Mouse (Mus musculus): ENCODE measurements at regions not wholly inside any gene's neighbourhood (a gene's known extent, or its start where the extent isn't known, plus 50 kb on each side); places are given as distances from the start of the nearest gene placed in this dataset.

DNA sequence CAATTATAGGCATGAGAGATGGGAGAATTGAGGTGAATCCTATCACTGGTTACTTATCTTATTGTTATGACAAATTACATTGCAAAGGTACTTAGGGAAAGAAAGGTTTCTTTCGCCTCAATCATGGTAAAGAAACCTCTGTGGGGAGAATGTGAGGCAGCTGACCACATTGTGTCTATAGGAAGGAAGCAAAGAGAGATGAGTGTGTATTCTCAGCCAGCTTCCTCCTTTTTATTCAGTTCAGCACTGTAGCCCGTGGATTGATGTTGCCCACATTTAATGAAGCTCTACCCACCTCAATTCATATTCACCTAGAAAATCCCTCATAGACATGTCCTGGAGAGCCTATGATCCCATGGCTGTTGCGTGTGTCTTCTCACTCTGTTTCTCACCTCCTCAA is 406.2 kb downstream of the Atp6ap1l start:
- no peak for DNase-seq
- intact Hi-C loops (cut with DNase I) = no loop called here

DNA sequence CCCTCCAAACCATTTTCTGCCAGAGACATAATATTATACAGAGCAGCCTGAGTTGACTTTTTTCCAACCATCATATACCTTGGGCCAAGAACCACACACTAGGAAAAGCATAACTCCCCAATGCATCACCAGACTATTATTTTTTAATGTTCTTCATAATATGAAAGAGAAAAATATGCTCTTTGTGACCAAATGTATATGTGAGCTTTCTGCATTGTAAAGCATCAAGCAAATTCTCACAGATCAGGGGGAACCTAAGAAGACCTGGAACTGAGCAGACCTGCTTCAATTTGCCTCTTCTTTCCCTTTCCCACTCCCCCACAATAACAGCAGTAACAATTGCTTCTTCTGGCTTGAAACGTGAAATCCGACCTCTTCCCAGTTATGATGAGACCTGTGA is 407.6 kb downstream of the Atp6ap1l start:
- intact Hi-C loops (cut with DNase I) = no loop called here
- DNase-seq = no peak

DNA sequence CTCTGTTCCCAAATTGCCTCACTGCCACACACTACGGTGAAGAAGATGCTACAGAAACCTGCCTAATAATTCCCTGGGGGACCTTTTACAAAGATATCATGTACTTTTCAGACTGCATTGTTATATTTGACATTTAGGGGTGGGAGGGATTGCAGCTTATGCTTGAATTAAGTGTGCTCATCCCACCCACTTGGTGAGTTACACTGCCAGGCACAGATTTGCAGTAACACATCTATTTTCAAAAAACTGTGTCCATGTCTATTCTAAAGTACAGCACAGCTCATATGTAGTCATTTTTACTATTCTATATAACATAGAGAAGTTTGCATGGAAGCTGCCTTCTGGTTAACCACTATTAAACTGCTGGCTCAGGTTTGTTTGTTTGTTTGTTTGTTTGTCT is 404.3 kb upstream of the Xrcc4 start:
- intact Hi-C loops (cut with DNase I) = no loop called here
- DNase-seq = no peak

DNA sequence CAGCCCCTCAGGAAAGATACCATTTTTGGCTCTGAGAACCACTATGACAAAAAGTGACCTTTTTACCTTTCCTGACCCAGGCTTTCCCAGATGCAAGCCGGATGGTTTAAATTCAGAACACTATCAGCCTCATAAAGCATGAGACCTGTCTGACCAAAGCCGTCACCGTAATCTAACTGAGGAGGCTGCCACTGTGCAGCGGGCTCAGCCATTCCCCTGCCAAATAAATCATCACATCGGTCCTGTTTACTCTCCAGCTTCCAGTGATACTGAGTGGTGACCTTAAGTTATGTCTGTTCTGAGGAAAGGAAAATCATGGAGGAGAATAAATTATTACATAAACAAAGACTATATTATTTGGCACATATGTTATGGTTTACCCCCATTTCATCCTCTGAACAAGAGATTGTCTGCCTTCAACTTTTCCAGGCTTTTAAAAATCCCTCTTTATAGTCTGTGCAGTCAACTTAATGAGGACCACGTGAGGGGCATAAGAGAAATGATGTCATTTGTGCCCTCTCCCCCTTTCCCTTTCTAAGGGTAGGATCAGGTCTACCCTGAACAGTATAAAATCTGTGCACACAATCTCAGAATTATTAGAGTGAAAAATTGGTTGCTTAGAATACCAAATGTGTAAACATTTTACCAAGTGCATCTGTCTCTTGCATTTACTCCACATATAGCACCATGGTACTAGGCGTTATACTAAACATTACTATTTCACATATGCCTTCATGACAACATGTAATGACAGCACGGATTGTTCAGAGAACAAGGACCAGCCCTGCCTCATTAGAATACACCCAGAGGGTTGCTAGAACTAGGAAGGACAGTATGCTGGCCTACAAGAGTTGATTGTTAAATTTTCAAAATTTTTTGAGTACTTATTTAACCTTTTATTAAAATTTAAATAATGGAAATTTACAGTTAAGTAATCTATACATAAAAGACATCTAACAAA is 401.9 kb upstream of the Xrcc4 start:
- intact Hi-C loops (cut with DNase I) = no loop called here
- no peak for DNase-seq

DNA sequence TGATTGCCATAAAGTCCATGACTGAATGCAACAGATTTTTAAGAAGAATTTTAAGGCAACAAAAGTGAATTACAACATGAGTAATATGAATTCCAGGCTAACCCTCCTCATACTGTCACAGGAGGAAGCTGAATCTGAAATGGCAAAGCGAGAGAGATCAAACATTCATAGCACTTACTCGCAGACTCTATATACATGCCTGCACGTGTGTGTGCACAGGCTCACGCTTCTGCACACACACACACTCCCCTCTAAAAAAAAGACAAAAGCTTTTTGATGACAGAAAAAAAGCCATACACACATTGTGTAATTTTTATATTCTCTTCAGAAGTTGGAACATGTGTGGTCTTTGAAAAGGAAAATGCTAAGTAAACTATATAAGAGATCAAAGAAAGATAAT is 391.1 kb upstream of the Xrcc4 start:
- intact Hi-C loops (cut with DNase I) = no loop called here
- no peak for DNase-seq

DNA sequence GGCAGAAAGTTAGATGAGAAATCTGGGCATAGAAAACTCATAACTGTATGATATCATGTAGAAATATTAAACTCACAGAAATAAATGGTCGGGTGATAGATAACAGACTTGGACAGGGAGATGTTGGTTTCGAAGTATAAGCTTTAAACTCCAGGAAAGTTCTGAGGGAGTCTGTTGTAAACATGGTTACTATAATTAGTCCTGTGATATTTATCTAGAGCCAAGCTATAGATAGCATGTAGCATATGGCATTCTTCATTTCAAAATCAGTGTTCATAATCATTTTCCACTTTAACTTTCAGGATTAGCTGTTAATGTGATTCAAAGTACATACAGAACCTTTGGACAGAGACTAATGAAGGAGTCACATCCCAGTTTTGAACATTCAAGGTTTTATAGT is 387.5 kb upstream of the Xrcc4 start:
- intact Hi-C loops (cut with DNase I) = no loop called here
- no peak for DNase-seq

DNA sequence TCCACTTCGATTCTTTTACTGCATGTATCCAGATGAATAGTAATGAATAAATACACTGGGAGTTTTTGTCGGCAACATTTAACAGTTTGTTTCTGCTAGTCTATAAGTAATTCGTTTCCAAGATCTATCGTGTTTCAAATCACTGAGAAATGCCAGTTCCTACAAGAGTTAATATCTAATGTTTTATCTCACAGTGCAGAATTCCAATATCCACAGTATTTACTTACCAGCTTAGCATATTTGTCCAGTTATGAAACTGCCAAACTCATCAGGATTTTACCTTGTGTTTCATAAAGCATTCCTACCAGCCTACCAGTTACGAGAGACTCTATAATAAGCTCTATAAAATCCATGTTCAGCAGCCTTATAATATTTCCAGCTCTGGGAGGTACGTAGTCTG is 385.1 kb upstream of the Xrcc4 start:
- intact Hi-C loops (cut with DNase I) = no loop called here
- no peak for DNase-seq

DNA sequence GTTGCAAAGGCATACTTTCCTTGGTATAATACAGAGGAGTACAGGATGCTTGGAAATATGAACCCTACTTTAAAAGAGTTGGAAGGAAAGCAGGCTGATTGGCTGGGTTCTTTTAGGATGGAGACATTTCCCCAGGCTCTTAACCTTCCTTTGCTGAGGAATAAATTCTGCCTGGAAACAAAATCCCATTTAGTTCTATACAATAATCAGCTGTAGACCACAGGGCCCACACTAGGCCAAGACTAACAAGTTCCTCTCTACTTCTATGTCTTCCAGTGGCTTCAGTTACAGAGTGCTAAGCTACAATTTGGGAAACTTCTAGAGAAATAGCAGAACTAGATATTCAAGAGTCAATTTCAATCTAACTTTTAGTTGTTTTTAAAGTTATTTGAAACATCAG is 384.6 kb upstream of the Xrcc4 start:
- no peak for DNase-seq
- intact Hi-C loops (cut with DNase I) = no loop called here

DNA sequence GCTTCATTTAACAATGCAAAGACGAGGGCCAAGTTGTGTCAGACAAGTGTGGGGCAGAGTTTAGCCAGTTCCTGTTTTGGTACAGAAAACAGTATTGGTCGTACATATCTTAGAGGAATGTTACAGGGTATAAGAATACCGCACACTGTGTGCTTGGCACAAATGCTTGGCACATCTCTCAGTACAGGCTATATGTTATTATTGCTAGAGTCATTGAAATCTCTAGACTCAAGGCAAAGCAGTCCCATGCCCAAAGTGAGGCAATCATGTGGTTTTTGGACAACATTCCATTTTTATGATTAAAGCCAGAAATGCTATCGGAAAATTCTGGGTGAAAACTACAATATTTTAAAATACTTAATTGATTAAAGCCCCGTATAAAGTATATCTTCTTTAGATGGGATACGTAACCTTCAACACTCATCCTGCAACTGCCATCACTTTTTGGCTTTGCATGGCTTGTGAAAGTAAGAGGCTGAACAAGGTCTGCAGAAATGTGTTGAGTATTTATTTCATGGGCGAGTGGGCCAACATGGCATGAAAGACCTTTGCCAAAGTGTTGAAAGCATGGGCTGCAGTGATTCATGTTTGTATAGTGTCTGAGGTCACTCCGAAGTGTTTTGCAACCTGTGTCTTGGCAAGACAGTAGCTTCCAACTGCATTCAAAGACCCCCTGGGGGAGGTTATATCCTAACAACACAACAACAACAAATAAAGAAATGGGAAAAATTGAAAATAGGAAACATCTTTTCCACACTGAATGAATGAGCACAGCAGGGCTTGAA is 383.8 kb upstream of the Xrcc4 start:
- intact Hi-C loops (cut with DNase I) = no loop called here
- DNase-seq = no peak

DNA sequence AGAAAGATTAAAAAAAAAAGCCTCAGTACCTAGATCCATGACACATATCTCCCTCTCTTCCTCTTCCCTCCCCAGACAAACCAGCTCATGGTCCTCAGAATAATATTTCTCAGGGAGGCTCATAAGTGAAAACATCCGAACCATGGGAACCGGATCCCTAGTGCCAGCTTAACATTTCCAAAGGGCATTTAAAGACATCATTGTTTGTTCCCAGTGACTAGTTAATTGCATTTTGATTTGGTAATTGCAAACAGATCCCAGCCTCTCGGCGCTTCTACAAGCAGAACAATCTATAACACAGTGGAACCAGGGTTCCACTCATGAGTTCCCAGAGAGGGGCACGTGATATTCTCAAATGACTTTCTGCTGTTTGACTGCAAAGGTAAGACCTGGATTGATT is 376.7 kb upstream of the Xrcc4 start:
- no peak for DNase-seq
- intact Hi-C loops (cut with DNase I) = no loop called here

DNA sequence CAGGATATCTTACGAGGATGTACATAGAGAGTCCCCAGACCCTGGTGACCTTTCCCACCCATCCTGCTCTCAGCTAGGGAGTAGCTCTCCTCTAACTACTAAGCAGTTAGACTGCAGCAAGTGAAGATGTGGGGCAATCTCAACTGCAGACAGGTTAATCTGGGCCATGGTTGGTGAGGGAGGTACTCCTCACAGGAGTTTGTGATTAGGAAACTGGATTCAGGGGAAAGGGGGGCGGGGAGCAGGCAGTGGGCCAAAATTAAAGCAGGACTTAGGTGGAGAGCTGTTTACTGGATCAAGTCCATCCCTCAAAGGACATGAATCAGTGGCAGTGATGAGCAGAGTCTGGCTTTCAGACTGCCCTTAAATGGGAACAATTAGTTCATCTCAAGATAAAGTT is 374.6 kb upstream of the Xrcc4 start:
- intact Hi-C loops (cut with DNase I) = no loop called here
- no peak for DNase-seq

DNA sequence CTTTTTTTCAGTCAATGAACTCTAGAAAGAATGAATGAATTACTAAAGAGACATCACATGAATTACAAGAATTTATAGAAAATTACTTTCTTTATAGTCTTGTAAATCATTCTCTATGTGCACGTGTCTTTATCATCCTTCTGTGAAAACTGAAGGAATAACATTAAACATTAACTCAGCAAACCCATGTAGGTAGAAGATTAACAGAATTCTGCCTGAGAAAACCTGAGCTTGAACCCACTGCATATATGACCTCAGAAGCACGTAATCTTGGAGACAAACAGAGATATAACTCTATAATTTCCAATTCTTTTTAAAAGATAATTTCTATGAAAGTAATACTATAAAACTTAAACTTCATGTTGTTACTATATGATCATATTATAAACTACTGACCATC is 374.0 kb upstream of the Xrcc4 start:
- intact Hi-C loops (cut with DNase I) = no loop called here
- DNase-seq = no peak

DNA sequence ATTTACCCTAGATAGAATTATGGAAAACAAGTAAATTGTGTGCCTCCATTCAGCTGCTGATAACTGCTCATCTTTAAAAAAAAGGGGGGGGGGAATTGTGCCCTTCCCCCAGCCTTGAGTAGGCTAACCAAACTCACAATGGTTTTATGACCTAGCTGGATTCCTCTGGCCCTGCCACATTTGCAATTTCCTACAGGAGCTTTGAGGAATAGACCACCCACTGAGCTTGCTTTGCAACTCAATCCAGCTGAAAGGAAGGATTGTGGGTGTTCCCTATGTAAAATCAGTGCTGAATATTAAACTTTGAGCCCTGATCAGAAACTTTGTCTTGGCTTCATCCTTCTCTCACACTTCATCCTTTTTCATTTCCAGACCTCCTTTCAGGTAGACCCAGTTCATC is 365.2 kb upstream of the Xrcc4 start:
- no peak for DNase-seq
- intact Hi-C loops (cut with DNase I) = no loop called here

DNA sequence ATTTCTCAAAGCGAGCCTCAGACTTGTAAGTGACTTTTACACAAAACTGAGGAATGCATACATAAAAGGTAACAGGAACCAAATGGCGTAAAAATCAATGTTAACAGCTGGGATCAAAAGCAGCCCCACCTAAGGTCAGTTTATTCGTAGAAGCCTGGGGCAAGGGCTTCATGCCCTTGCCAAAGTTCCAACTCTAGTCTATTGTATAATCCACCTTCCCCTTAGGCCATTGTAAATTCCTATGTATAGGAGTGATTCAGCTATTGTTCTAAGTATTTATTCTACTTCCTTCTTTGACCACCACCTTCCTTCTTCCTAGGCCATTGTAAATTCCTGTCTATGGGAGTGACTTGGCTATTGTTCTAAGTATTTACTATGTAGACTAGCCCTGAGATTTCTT is 337.5 kb upstream of the Xrcc4 start:
- intact Hi-C loops (cut with DNase I) = no loop called here

DNA sequence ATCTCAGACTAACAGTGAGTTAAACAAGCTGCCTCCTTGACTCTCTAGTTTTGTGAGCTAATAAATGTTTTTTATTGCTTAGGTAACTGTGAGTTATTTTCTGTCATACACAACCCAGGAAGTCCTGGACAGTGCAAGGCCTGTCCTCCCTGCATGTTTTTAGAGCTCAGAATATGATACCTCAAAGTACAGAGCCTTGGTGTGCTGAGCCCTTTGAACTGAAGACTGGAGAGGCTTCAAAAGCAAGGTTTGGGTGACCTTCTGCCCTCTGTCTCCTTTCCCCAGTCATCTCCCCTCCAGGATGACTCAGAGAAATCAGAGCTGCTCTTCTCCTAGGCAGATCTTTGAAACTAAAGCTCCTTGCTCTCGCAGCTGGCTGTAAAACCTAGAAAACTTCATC is 336.0 kb upstream of the Xrcc4 start:
- DNase-seq = no peak
- intact Hi-C loops (cut with DNase I) = no loop called here

More for the DNA sequence above, 337.5 kb upstream of the Xrcc4 start:
- no peak for DNase-seq

DNA sequence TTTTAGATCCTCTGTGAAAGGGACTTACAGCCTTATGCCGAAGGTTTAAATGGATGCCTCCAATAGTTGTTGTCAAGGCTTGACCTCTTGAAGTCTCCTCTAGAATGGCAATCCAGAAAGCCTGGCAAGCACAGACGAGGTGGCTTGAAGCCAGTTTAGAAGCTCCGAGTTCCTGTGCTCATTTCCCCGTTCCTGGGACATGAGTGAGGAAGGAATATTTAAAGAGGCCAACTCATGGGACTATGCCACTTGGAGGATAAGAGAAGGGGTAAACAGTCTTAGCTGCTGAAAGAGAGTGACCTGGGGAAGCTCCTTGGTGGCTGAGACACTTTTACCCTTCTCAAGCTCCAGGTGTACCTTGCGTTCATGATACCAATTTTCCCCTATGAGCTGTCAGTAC is 335.1 kb upstream of the Xrcc4 start:
- intact Hi-C loops (cut with DNase I) = no loop called here
- DNase-seq = no peak

DNA sequence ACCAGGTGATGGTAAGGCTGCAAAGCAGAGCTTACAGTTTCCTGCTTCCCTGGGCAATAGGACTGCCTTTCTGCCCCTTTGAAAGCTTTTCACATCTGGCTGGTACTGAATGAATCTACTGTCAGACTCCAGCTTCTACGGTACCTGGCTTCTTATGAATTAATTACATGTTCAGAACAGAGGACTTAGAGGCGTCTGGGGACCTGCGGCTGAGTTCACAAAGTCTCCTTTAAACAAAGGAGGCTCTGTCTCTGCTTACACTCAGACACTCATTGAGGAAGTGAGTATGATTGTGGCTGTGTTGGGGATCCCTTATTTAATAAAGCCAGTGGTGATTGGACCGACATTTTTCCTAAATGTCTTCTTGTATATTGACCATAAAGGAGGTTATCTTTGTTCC is 331.6 kb upstream of the Xrcc4 start:
- DNase-seq = no peak
- intact Hi-C loops (cut with DNase I) = no loop called here

DNA sequence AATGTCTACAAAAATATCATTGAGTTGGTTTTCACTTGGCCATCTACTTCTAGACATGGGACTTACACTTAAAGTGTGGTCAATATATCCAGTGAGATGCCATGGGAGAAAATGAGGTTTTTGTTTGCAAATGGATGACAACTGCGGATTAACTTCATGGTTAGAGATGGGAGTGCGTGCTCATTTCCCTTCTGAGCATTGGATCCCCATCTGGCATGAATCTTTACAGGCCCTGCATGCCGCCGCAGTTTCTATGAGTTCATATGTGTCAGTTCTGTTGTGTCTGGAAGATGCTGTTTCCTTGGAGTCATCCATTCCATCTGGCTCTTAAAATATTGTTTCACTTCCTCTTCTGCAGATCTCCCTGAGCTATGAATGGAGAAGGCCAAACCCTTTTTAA is 315.0 kb upstream of the Xrcc4 start:
- intact Hi-C loops (cut with DNase I) = no loop called here
- no peak for DNase-seq

DNA sequence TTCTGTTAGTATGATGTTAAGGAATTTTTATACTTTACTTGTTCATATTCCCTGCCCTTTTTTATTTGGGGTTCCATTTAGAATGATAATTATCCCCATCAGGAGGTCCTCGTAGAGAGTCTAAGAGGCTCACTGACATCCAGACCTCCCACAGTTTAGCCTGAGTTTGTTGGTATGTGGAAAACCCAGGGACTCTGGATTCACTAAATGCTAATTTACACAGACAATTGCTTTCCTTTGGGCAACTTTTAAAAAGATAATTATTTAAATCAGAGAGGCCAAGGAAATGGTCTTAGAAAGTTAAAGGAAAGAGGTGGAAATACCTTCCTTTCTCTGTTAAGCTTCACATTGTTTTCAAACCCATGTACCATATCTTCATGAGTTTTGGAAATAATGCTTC is 312.7 kb upstream of the Xrcc4 start:
- no peak for DNase-seq
- intact Hi-C loops (cut with DNase I) = no loop called here

DNA sequence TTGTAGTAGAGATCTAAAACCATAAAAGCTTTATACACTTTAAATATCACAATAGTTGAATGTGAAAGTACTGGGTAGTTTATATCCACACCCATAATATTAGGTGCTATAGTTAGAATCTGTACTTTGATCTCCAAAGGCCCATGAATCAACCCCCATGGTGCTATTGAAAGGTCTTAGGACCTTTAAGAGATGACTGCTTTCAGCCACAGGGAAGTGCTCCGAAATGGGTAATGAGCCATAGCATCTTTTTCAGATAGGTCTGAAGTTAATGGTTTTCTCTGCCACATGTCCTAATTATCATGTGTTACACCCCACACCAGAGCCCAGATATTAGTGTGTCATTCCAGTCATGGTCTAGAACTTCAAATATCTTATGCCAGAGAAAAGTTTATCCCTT is 312.1 kb upstream of the Xrcc4 start:
- intact Hi-C loops (cut with DNase I) = no loop called here
- no peak for DNase-seq

DNA sequence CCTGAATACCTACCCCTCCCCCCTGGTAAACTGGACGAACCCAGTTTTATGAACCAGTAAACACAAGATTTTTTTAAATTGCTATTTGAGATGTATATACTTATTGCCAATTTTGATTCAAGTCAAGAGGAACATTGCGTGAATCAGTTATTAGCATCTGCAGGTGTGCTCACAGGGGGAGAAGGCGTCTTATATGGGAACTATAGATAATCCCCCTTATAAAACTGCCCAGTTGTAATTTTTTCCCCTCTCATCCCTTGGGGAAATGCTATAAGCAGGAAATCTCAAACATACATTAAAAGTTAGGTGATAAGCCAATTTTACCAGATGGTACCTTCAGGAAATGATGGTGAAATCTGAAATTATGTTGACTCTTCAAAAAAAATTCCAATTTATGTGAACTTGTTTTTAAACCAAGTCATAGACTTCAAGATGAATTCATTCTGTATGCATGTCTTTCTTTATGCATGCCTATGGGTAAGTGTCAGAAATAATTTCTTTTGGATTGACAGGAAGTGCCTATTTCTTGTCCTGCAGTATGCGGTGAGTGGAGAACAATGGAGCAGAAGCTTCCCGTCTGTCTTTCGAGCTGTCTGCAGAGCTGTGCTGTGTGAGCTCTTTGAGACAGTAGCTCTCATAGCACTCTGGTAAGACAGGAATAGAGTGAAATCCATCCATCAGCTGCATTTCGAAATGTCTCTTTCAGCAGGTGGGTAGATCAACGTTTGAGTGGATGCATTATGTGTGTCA is 306.0 kb upstream of the Xrcc4 start:
- intact Hi-C loops (cut with DNase I) = loop anchor here (2.0 kb wide), 1 partner anchor 53 kb away; no protein-coding TSS in a partner anchor
- DNase-seq = no peak
